Mouse (Mus musculus) heart, adult 2 months (tissue): ENCODE data around the gene Fosb.

Experiments used
- CTCF ChIP-seq: fragments of 200-600 bp; IDR thresholded peaks from 2 replicates; pipeline ENCODE4 v1.8.1; 2022; ENCODE audit warnings: antibody characterized with exemption, mild to moderate bottlenecking, moderate library complexity
- EP300 ChIP-seq: fragments of 200-500 bp; IDR thresholded peaks from 2 replicates; pipeline ENCODE4 v1.6.1; 2011; ENCODE audit warnings: low read depth, low read length, control low read depth; ENCODE audit not compliant: insufficient read depth
- POLR2A ChIP-seq: fragments of 200-500 bp; IDR thresholded peaks from 2 replicates; pipeline ENCODE4 v1.6.1; 2011; ENCODE audit warnings: mild to moderate bottlenecking, low read depth, low read length, control low read depth; ENCODE audit not compliant: insufficient read depth

GRCm38 (mm10) chr7:19272173-19272764 is 37.6 kb downstream of the Fosb start:
- TF ChIP-seq CTCF: no peak
- TF ChIP-seq EP300: no peak
- no peak for TF ChIP-seq POLR2A
